24 mouse cellular contexts compared by ENCODE assay signal in genomic region chr16:94055576-94055975, GRCm38 (mm10). TPM values are rescaled to one million over a fixed set of nuclear protein-coding genes. Genes with fewer than 3 reads are reported as not detected.
DNase-seq lines count a peak whose midpoint lies in the region; ATAC-seq and TF ChIP-seq lines count a peak whose summit lies in the region.
"Had no signal": no experiment of that assay in that cellular context is flagged by ENCODE, and none has a peak within 500 bp of the region (broad histone marks: within the 10 kb centered on the region; RNA-seq: fewer than 3 reads in every experiment).

No protein-coding gene starts in this region.

- no peaks in the 10 kb centered on the region for H3K27me3 ChIP-seq in embryonic facial prominence, embryonic 14.5 days (replicated peaks; ENCODE audit: control insufficient read depth, insufficient read depth, low read length)
- H3K27me3 ChIP-seq in embryonic facial prominence, embryonic 10.5 days (replicated peaks; ENCODE audit: low read depth, poor library complexity, severe bottlenecking) = peaks cover 67% of the 10 kb centered on the region
- no peaks in the 10 kb centered on the region for H3K27me3 ChIP-seq in intestine, embryonic 14.5 days (replicated peaks; ENCODE audit: control insufficient read depth, insufficient read depth, low read length)
- no peaks in the 10 kb centered on the region for H3K27me3 ChIP-seq in intestine, postnatal 0 days (replicated peaks; ENCODE audit: control insufficient read depth, insufficient read depth, low read length)
- H3K27me3 ChIP-seq in lung, embryonic 16.5 days (ENCODE audit: control insufficient read depth, insufficient read depth, low read depth, low read length) = no peaks in the 10 kb centered on the region
- H3K27me3 ChIP-seq in lung, postnatal 0 days (replicated peaks; ENCODE audit: insufficient read depth, low read length) = no peaks in the 10 kb centered on the region
- H3K27me3 ChIP-seq in intestine, embryonic 16.5 days (replicated peaks; ENCODE audit: control insufficient read depth, insufficient read depth, low read length) = no peaks in the 10 kb centered on the region
- H3K27me3 ChIP-seq: embryonic facial prominence, embryonic 15.5 days had no signal

- no peak overlapping the region for H3K9ac ChIP-seq in embryonic facial prominence, embryonic 14.5 days (ENCODE audit: low read depth, low read length)
- H3K9ac ChIP-seq in intestine, embryonic 14.5 days (ENCODE audit: low read length) = no peak overlapping the region
- no peak overlapping the region for H3K9ac ChIP-seq in intestine, postnatal 0 days (ENCODE audit: low read depth, low read length)
- H3K9ac ChIP-seq in lung, embryonic 16.5 days (ENCODE audit: low read length) = no peak overlapping the region
- H3K9ac ChIP-seq in lung, postnatal 0 days (replicated peaks; ENCODE audit: low read depth) = no peak overlapping the region
- no peak overlapping the region for H3K9ac ChIP-seq in intestine, embryonic 16.5 days (ENCODE audit: low read depth, low read length)
- H3K9ac ChIP-seq: embryonic facial prominence, embryonic 15.5 days; heart, embryonic 12.5 days; hindbrain, embryonic 14.5 days had no signal

- no peak overlapping the region for H3K27ac ChIP-seq in embryonic facial prominence, embryonic 14.5 days (replicated peaks; ENCODE audit: low read depth, low read length)
- no peak overlapping the region for H3K27ac ChIP-seq in embryonic facial prominence, embryonic 10.5 days (replicated peaks)
- no peak overlapping the region for H3K27ac ChIP-seq in intestine, embryonic 14.5 days (ENCODE audit: low read depth)
- no peak overlapping the region for H3K27ac ChIP-seq in intestine, postnatal 0 days (ENCODE audit: low read depth, low read length)
- H3K27ac ChIP-seq in lung, embryonic 16.5 days (ENCODE audit: low read length) = no peak overlapping the region
- H3K27ac ChIP-seq in lung, postnatal 0 days (ENCODE audit: low read length) = no peak overlapping the region
- H3K27ac ChIP-seq in intestine, embryonic 16.5 days (ENCODE audit: low read length) = no peak overlapping the region
- H3K27ac ChIP-seq: embryonic facial prominence, embryonic 15.5 days; forebrain, embryonic 10.5 days; gastrocnemius, adult 2 months; hindbrain, embryonic 14.5 days had no signal

- H3K4me2 ChIP-seq in embryonic facial prominence, embryonic 14.5 days (ENCODE audit: low read depth, low read length) = no peak overlapping the region
- no peak overlapping the region for H3K4me2 ChIP-seq in intestine, embryonic 14.5 days (ENCODE audit: low read length)
- H3K4me2 ChIP-seq in intestine, postnatal 0 days (replicated peaks; ENCODE audit: low read depth) = no peak overlapping the region
- no peak overlapping the region for H3K4me2 ChIP-seq in lung, embryonic 16.5 days (ENCODE audit: low read depth, low read length)
- H3K4me2 ChIP-seq in lung, postnatal 0 days (replicated peaks; ENCODE audit: low read depth, low read length) = no peak overlapping the region
- H3K4me2 ChIP-seq in intestine, embryonic 16.5 days (ENCODE audit: low read depth, low read length) = no peak overlapping the region
- H3K4me2 ChIP-seq: embryonic facial prominence, embryonic 15.5 days; heart, embryonic 12.5 days; hindbrain, embryonic 14.5 days had no signal

- no peaks in the 10 kb centered on the region for H3K9me3 ChIP-seq in embryonic facial prominence, embryonic 14.5 days (ENCODE audit: control insufficient read depth, low read length)
- H3K9me3 ChIP-seq in embryonic facial prominence, embryonic 10.5 days = peaks cover 6% of the 10 kb centered on the region; the same call in 1 of the 2 replicates
- no peaks in the 10 kb centered on the region for H3K9me3 ChIP-seq in intestine, embryonic 14.5 days (ENCODE audit: control insufficient read depth, low read length)
- no peaks in the 10 kb centered on the region for H3K9me3 ChIP-seq in intestine, postnatal 0 days (ENCODE audit: control insufficient read depth)
- H3K9me3 ChIP-seq in lung, embryonic 16.5 days (ENCODE audit: control insufficient read depth, low read length) = no peaks in the 10 kb centered on the region
- no peaks in the 10 kb centered on the region for H3K9me3 ChIP-seq in lung, postnatal 0 days (ENCODE audit: low read length)
- H3K9me3 ChIP-seq in intestine, embryonic 16.5 days (ENCODE audit: control insufficient read depth, low read length) = no peaks in the 10 kb centered on the region
- H3K9me3 ChIP-seq: embryonic facial prominence, embryonic 15.5 days; forebrain, embryonic 10.5 days; G1E had no signal

- no peak for TF ChIP-seq CTCF in intestine, postnatal 0 days (IDR thresholded peaks at IDR 0.05; ENCODE audit: low read depth)
- TF ChIP-seq CTCF in lung, postnatal 0 days (IDR thresholded peaks at IDR 0.05) = no peak

- no peaks in the 10 kb centered on the region for H3K36me3 ChIP-seq in embryonic facial prominence, embryonic 14.5 days (ENCODE audit: control insufficient read depth, insufficient read depth, low read length)
- H3K36me3 ChIP-seq in embryonic facial prominence, embryonic 10.5 days (replicated peaks) = no peaks in the 10 kb centered on the region
- H3K36me3 ChIP-seq in intestine, embryonic 14.5 days (ENCODE audit: control insufficient read depth, insufficient read depth, low read length) = no peaks in the 10 kb centered on the region
- no peaks in the 10 kb centered on the region for H3K36me3 ChIP-seq in intestine, postnatal 0 days (ENCODE audit: control insufficient read depth, insufficient read depth)
- no peaks in the 10 kb centered on the region for H3K36me3 ChIP-seq in lung, embryonic 16.5 days (ENCODE audit: control insufficient read depth, insufficient read depth, low read length)
- H3K36me3 ChIP-seq in lung, postnatal 0 days (ENCODE audit: insufficient read depth, low read length) = no peaks in the 10 kb centered on the region
- H3K36me3 ChIP-seq in intestine, embryonic 16.5 days (ENCODE audit: control insufficient read depth, insufficient read depth, low read length) = no peaks in the 10 kb centered on the region
- H3K36me3 ChIP-seq: embryonic facial prominence, embryonic 15.5 days; forebrain, embryonic 10.5 days; G1E; heart, embryonic 12.5 days had no signal

- no peak for TF ChIP-seq EP300 in lung, postnatal 0 days (IDR thresholded peaks at IDR 0.05)

- ATAC-seq in embryonic facial prominence, embryonic 14.5 days (ENCODE audit: low read depth) = peak; percentile 49; the same call in 1 of the 2 replicates
- ATAC-seq in intestine, embryonic 14.5 days (replicated peaks; ENCODE audit: low FRiP score, low TSS enrichment, low read depth) = peak; percentile 60; the same call in 1 of the 2 replicates
- no peak for ATAC-seq in intestine, postnatal 0 days
- peak; percentile 36; the same call in 1 of the 2 replicates for ATAC-seq in lung, embryonic 16.5 days (ENCODE audit: low read depth)
- ATAC-seq in lung, postnatal 0 days = no peak
- ATAC-seq in intestine, embryonic 16.5 days = 0 out of 2 replicates have a peak, but pooled peaks have one; percentile 40
- ATAC-seq: CD4-positive, CD25-positive, alpha-beta regulatory T cell, adult 4 months; forebrain, embryonic 14.5 days had no signal

- H3K4me3 ChIP-seq in embryonic facial prominence, embryonic 14.5 days (ENCODE audit: low read depth, low read length) = no peak overlapping the region
- no peak overlapping the region for H3K4me3 ChIP-seq in embryonic facial prominence, embryonic 10.5 days
- no peak overlapping the region for H3K4me3 ChIP-seq in intestine, embryonic 14.5 days (ENCODE audit: low read depth, low read length)
- no peak overlapping the region for H3K4me3 ChIP-seq in intestine, postnatal 0 days (ENCODE audit: low read depth, low read length)
- no peak overlapping the region for H3K4me3 ChIP-seq in lung, embryonic 16.5 days (ENCODE audit: low read length)
- no peak overlapping the region for H3K4me3 ChIP-seq in lung, postnatal 0 days (ENCODE audit: low read depth, low read length)
- H3K4me3 ChIP-seq in intestine, embryonic 16.5 days (ENCODE audit: low read length) = no peak overlapping the region
- H3K4me3 ChIP-seq: embryonic facial prominence, embryonic 15.5 days; erythroblast, embryonic 14.5 days; forebrain, embryonic 10.5 days; gastrocnemius, adult 2 months; heart, embryonic 12.5 days had no signal

- no peak for DNase-seq in embryonic facial prominence, embryonic 14.5 days (ENCODE audit: low spot score)
- no peak for DNase-seq in embryonic facial prominence, embryonic 10.5 days (ENCODE audit: low spot score)
- DNase-seq in intestine, embryonic 14.5 days (ENCODE audit: low spot score) = no peak
- DNase-seq in lung, postnatal 0 days (ENCODE audit: low spot score) = no peak
- DNase-seq: adrenal gland, postnatal 14 days; B cell, adult 2 months; cerebellum, adult 11-12 months; cerebellum, adult 9-10 months; cerebellum, postnatal 25 days; gastrocnemius, adult 2 months; gastrocnemius, postnatal 25 days had no signal

- 0 out of 2 replicates have a peak, but pooled peaks cover 7% of the 10 kb centered on the region for H3K4me1 ChIP-seq in embryonic facial prominence, embryonic 14.5 days (ENCODE audit: control insufficient read depth, insufficient read depth, low read length)
- H3K4me1 ChIP-seq in embryonic facial prominence, embryonic 10.5 days = peaks cover 39% of the 10 kb centered on the region
- no peaks in the 10 kb centered on the region for H3K4me1 ChIP-seq in intestine, embryonic 14.5 days (replicated peaks; ENCODE audit: control insufficient read depth, insufficient read depth, low read length)
- H3K4me1 ChIP-seq in intestine, postnatal 0 days (replicated peaks; ENCODE audit: control insufficient read depth, insufficient read depth, low read length) = no peaks in the 10 kb centered on the region
- 0 out of 2 replicates have a peak, but pooled peaks cover 6% of the 10 kb centered on the region for H3K4me1 ChIP-seq in lung, embryonic 16.5 days (replicated peaks; ENCODE audit: control insufficient read depth, insufficient read depth, low read length)
- H3K4me1 ChIP-seq in lung, postnatal 0 days (ENCODE audit: insufficient read depth, low read depth, low read length) = no peaks in the 10 kb centered on the region
- H3K4me1 ChIP-seq in intestine, embryonic 16.5 days (ENCODE audit: control insufficient read depth, insufficient read depth, low read length) = no peaks in the 10 kb centered on the region
- H3K4me1 ChIP-seq: heart, embryonic 12.5 days had no signal

- WGBS in embryonic facial prominence, embryonic 14.5 days = 34% methylated on average over 8 of the region's 8 CpGs
- WGBS in embryonic facial prominence, embryonic 10.5 days = 34% methylated on average over 8 of the region's 8 CpGs
- 54% methylated on average over 8 of the region's 8 CpGs for WGBS in intestine, embryonic 14.5 days
- WGBS in intestine, postnatal 0 days = 60% methylated on average over 8 of the region's 8 CpGs
- WGBS in lung, embryonic 16.5 days = 41% methylated on average over 8 of the region's 8 CpGs
- WGBS in lung, postnatal 0 days = 61% methylated on average over 8 of the region's 8 CpGs
- 53% methylated on average over 8 of the region's 8 CpGs for WGBS in intestine, embryonic 16.5 days

RNA-seq across cellular contexts. Expression of gene Sim2, which starts 29.2 kb away (rescaled TPM):
- 3.3 and 3.6 TPM in 2 replicates for polyA plus RNA-seq in embryonic facial prominence, embryonic 14.5 days (2014; fragmentation: Nextera tagmentation; extraction: Ambion mirVana)
- 0.87 and 1.5 TPM in 2 replicates for polyA plus RNA-seq in embryonic facial prominence, embryonic 10.5 days (2016; fragmentation: Nextera tagmentation; extraction: Ambion mirVana)
- polyA plus RNA-seq in intestine, embryonic 14.5 days (2014; fragmentation: Nextera tagmentation; extraction: Ambion mirVana) = not detected in 2 replicates
- not detected in 2 replicates for polyA plus RNA-seq in intestine, postnatal 0 days (2015; fragmentation: Nextera tagmentation; extraction: Ambion mirVana)
- 0.11 and 0.13 TPM in 2 replicates for polyA plus RNA-seq in lung, embryonic 16.5 days (2015; fragmentation: Nextera tagmentation; extraction: Ambion mirVana)
- not detected in 2 replicates for polyA plus RNA-seq in lung, postnatal 0 days (2015; fragmentation: Nextera tagmentation; extraction: Ambion mirVana)
- polyA plus RNA-seq in intestine, embryonic 16.5 days (2015; fragmentation: Nextera tagmentation; extraction: Ambion mirVana) = not detected in 2 replicates
- polyA plus RNA-seq: CD4-positive, CD25-positive, alpha-beta regulatory T cell, adult 4 months; cortical plate, adult 2 months; erythroblast, embryonic 14.5 days; G1E; heart, embryonic 12.5 days had no signal

RNA-seq across cellular contexts. Expression of gene Cldn14, which starts 46.9 kb away (rescaled TPM):
- 0.14 and 0.26 TPM in 2 replicates for polyA plus RNA-seq in embryonic facial prominence, embryonic 14.5 days (2014; fragmentation: Nextera tagmentation; extraction: Ambion mirVana)
- not detected in 2 replicates for polyA plus RNA-seq in embryonic facial prominence, embryonic 10.5 days (2016; fragmentation: Nextera tagmentation; extraction: Ambion mirVana)
- polyA plus RNA-seq in intestine, embryonic 14.5 days (2014; fragmentation: Nextera tagmentation; extraction: Ambion mirVana) = 0.14 TPM in 1 of 2 replicates, not detected in the other
- polyA plus RNA-seq in intestine, postnatal 0 days (2015; fragmentation: Nextera tagmentation; extraction: Ambion mirVana) = 2.3 and 2.4 TPM in 2 replicates
- polyA plus RNA-seq in lung, embryonic 16.5 days (2015; fragmentation: Nextera tagmentation; extraction: Ambion mirVana) = not detected in 2 replicates
- polyA plus RNA-seq in lung, postnatal 0 days (2015; fragmentation: Nextera tagmentation; extraction: Ambion mirVana) = not detected in 2 replicates
- polyA plus RNA-seq in intestine, embryonic 16.5 days (2015; fragmentation: Nextera tagmentation; extraction: Ambion mirVana) = 0.58 and 0.61 TPM in 2 replicates
- polyA plus RNA-seq: CD4-positive, CD25-positive, alpha-beta regulatory T cell, adult 4 months; forebrain, embryonic 10.5 days; forebrain, embryonic 14.5 days; G1E; heart, embryonic 12.5 days; heart, embryonic 16.5 days; hindbrain, embryonic 14.5 days had no signal

Comparison
In these comparisons a context has a peak if more than half of its experiments do, and no peak if none do; other contexts are left out.
1. ATAC-seq: peak in embryonic facial prominence, embryonic 14.5 days (single experiment), intestine, embryonic 14.5 days (single experiment), lung, embryonic 16.5 days (single experiment) and intestine, embryonic 16.5 days (single experiment); none in intestine, postnatal 0 days (single experiment) and lung, postnatal 0 days (single experiment).